Mouse (Mus musculus) cortical plate, adult 2 months (tissue): Measurements from ENCODE around the gene Pla2g7.

Experiments used
- CTCF ChIP-seq: fragments of 200-500 bp; IDR thresholded peaks from 2 replicates; pipeline ENCODE4 v1.5.1; 2011; ENCODE audit warnings: mild to moderate bottlenecking, control low read depth, low read length; ENCODE audit not compliant: insufficient read depth; ENCODE audit errors: extremely low read depth
- POLR2A ChIP-seq: fragments of 200-500 bp; IDR thresholded peaks from 2 replicates; pipeline ENCODE4 v1.6.1; 2011; ENCODE audit warnings: mild to moderate bottlenecking, low read length, control low read depth; ENCODE audit not compliant: insufficient read depth; ENCODE audit errors: extremely low read depth

GRCm38 (mm10) chr17:43531192-43531591 is 36.7 kb upstream of the Pla2g7 start:
- no peak for TF ChIP-seq POLR2A
- no peak for TF ChIP-seq CTCF
